11 mouse cellular contexts compared by ENCODE assay signal in genomic region chr17:11621492-11621891, GRCm38 (mm10).
DNase-seq lines count a peak whose midpoint lies in the region; ATAC-seq and TF ChIP-seq lines count a peak whose summit lies in the region.
"Had no signal": no experiment of that assay in that cellular context is flagged by ENCODE, and none has a peak within 500 bp of the region (broad histone marks: within the 10 kb centered on the region; RNA-seq: fewer than 3 reads in every experiment).

No protein-coding gene starts in this region.

- peak; percentile 29 for DNase-seq in hindbrain, embryonic 11.5 days (ENCODE audit: low spot score)
- DNase-seq in hindbrain, embryonic 14.5 days (ENCODE audit: low spot score): no peak
- no peak for DNase-seq in midbrain, postnatal 0 days (ENCODE audit: low spot score)
- DNase-seq in midbrain, embryonic 11.5 days (ENCODE audit: low spot score, missing footprints): no peak
- peak; percentile 46 to 58 for DNase-seq in adrenal gland, postnatal 36 days
- peak; percentile 40 for DNase-seq in retina, embryonic 14.5 days (ENCODE audit: low spot score)
- DNase-seq in layer of hippocampus, postnatal 36 days: no peak
- DNase-seq: heart, postnatal 4 days had no signal

- peak; percentile 56 for TF ChIP-seq CTCF in midbrain, postnatal 0 days (IDR thresholded peaks at IDR 0.05)

- no peaks in the 10 kb centered on the region for H3K36me3 ChIP-seq in hindbrain, embryonic 11.5 days (ENCODE audit: control insufficient read depth, insufficient read depth, low read length)
- no peaks in the 10 kb centered on the region for H3K36me3 ChIP-seq in hindbrain, embryonic 14.5 days (replicated peaks; ENCODE audit: control insufficient read depth, insufficient read depth)
- no peaks in the 10 kb centered on the region for H3K36me3 ChIP-seq in midbrain, postnatal 0 days (ENCODE audit: insufficient read depth, low read length)
- H3K36me3 ChIP-seq in midbrain, embryonic 11.5 days (ENCODE audit: control insufficient read depth, insufficient read depth, low read length): no peaks in the 10 kb centered on the region
- H3K36me3 ChIP-seq: embryonic facial prominence, embryonic 13.5 days; neural tube, embryonic 13.5 days had no signal

- WGBS in hindbrain, embryonic 11.5 days: 61% methylated on average over 3 of the region's 3 CpGs
- 71% methylated on average over 3 of the region's 3 CpGs for WGBS in hindbrain, embryonic 14.5 days
- WGBS in midbrain, postnatal 0 days: 63% methylated on average over 3 of the region's 3 CpGs
- 61% methylated on average over 3 of the region's 3 CpGs for WGBS in midbrain, embryonic 11.5 days

- H3K4me2 ChIP-seq in hindbrain, embryonic 11.5 days (replicated peaks; ENCODE audit: low read depth, low read length): no peak overlapping the region
- no peak overlapping the region for H3K4me2 ChIP-seq in hindbrain, embryonic 14.5 days (replicated peaks)
- H3K4me2 ChIP-seq in midbrain, postnatal 0 days (ENCODE audit: low read depth, low read length, poor library complexity, severe bottlenecking): no peak overlapping the region
- H3K4me2 ChIP-seq in midbrain, embryonic 11.5 days: no peak overlapping the region
- H3K4me2 ChIP-seq: embryonic facial prominence, embryonic 13.5 days; neural tube, embryonic 13.5 days had no signal

- no peak for ATAC-seq in hindbrain, embryonic 11.5 days (ENCODE audit: low FRiP score)
- ATAC-seq in hindbrain, embryonic 14.5 days (ENCODE audit: low FRiP score): no peak
- ATAC-seq in midbrain, postnatal 0 days (ENCODE audit: low FRiP score): no peak
- ATAC-seq in midbrain, embryonic 11.5 days (ENCODE audit: low FRiP score): no peak
- no peak for ATAC-seq in granulocyte monocyte progenitor cell, adult 5-6 weeks (replicated peaks; ENCODE audit: poor library complexity, severe bottlenecking)

- no peak overlapping the region for H3K4me3 ChIP-seq in hindbrain, embryonic 11.5 days (ENCODE audit: low read depth, low read length)
- H3K4me3 ChIP-seq in hindbrain, embryonic 14.5 days (replicated peaks; ENCODE audit: low read length): no peak overlapping the region
- no peak overlapping the region for H3K4me3 ChIP-seq in midbrain, postnatal 0 days (ENCODE audit: low read depth, low read length)
- no peak overlapping the region for H3K4me3 ChIP-seq in midbrain, embryonic 11.5 days (ENCODE audit: low read depth, low read length)
- H3K4me3 ChIP-seq: embryonic facial prominence, embryonic 13.5 days; neural tube, embryonic 13.5 days had no signal

- no peak overlapping the region for H3K9ac ChIP-seq in hindbrain, embryonic 11.5 days (ENCODE audit: low read depth, low read length)
- H3K9ac ChIP-seq in hindbrain, embryonic 14.5 days: no peak overlapping the region
- H3K9ac ChIP-seq in midbrain, postnatal 0 days (replicated peaks; ENCODE audit: low read length, poor library complexity, severe bottlenecking): no peak overlapping the region
- H3K9ac ChIP-seq in midbrain, embryonic 11.5 days (ENCODE audit: low read length): no peak overlapping the region
- H3K9ac ChIP-seq: embryonic facial prominence, embryonic 13.5 days; neural tube, embryonic 13.5 days had no signal

- H3K9me3 ChIP-seq in hindbrain, embryonic 11.5 days (ENCODE audit: control insufficient read depth, low read length): no peaks in the 10 kb centered on the region
- no peaks in the 10 kb centered on the region for H3K9me3 ChIP-seq in hindbrain, embryonic 14.5 days (ENCODE audit: control insufficient read depth, low read length)
- no peaks in the 10 kb centered on the region for H3K9me3 ChIP-seq in midbrain, postnatal 0 days (ENCODE audit: low read length)
- no peaks in the 10 kb centered on the region for H3K9me3 ChIP-seq in midbrain, embryonic 11.5 days (ENCODE audit: control insufficient read depth, low read length)
- H3K9me3 ChIP-seq: embryonic facial prominence, embryonic 13.5 days; neural tube, embryonic 13.5 days had no signal

- H3K4me1 ChIP-seq in hindbrain, embryonic 11.5 days (replicated peaks; ENCODE audit: control insufficient read depth, insufficient read depth, low read length): no peaks in the 10 kb centered on the region
- H3K4me1 ChIP-seq in hindbrain, embryonic 14.5 days (replicated peaks; ENCODE audit: control insufficient read depth, insufficient read depth, low read length): peaks cover 8% of the 10 kb centered on the region
- no peaks in the 10 kb centered on the region for H3K4me1 ChIP-seq in midbrain, postnatal 0 days (ENCODE audit: insufficient read depth, low read length)
- H3K4me1 ChIP-seq in midbrain, embryonic 11.5 days (ENCODE audit: control insufficient read depth, insufficient read depth, low read length): no peaks in the 10 kb centered on the region

- no peaks in the 10 kb centered on the region for H3K27me3 ChIP-seq in hindbrain, embryonic 11.5 days (ENCODE audit: control insufficient read depth, insufficient read depth, low read length)
- H3K27me3 ChIP-seq in hindbrain, embryonic 14.5 days (ENCODE audit: control insufficient read depth, insufficient read depth, low read length): no peaks in the 10 kb centered on the region
- H3K27me3 ChIP-seq in midbrain, postnatal 0 days (ENCODE audit: insufficient read depth, low read length): no peaks in the 10 kb centered on the region
- H3K27me3 ChIP-seq in midbrain, embryonic 11.5 days (ENCODE audit: control insufficient read depth, insufficient read depth, low read length): no peaks in the 10 kb centered on the region
- H3K27me3 ChIP-seq: embryonic facial prominence, embryonic 13.5 days; neural tube, embryonic 13.5 days had no signal

- H3K27ac ChIP-seq in hindbrain, embryonic 11.5 days (ENCODE audit: low read depth, low read length): no peak overlapping the region
- no peak overlapping the region for H3K27ac ChIP-seq in hindbrain, embryonic 14.5 days
- H3K27ac ChIP-seq in midbrain, postnatal 0 days (ENCODE audit: low read depth, low read length): no peak overlapping the region
- no peak overlapping the region for H3K27ac ChIP-seq in midbrain, embryonic 11.5 days (ENCODE audit: low read depth, low read length)
- H3K27ac ChIP-seq: embryonic facial prominence, embryonic 13.5 days; neural tube, embryonic 13.5 days had no signal

Comparison
In these comparisons a context has a peak if more than half of its experiments do, and no peak if none do; other contexts are left out.
1. DNase-seq: peak in hindbrain, embryonic 11.5 days (single experiment), adrenal gland, postnatal 36 days (2 of 2) and retina, embryonic 14.5 days (single experiment); none in hindbrain, embryonic 14.5 days (single experiment), midbrain, postnatal 0 days (single experiment), midbrain, embryonic 11.5 days (single experiment) and layer of hippocampus, postnatal 36 days (0 of 2).